Mouse (Mus musculus): ENCODE data around the gene Cul4a.

Cul4a gene

GRCm38 (mm10) chr8:13132220-13132619 lies 26.8 kb downstream of the Cul4a start:
- peak; percentile 68 for DNase-seq (ENCODE audit: low read depth, low spot score)

DNA sequence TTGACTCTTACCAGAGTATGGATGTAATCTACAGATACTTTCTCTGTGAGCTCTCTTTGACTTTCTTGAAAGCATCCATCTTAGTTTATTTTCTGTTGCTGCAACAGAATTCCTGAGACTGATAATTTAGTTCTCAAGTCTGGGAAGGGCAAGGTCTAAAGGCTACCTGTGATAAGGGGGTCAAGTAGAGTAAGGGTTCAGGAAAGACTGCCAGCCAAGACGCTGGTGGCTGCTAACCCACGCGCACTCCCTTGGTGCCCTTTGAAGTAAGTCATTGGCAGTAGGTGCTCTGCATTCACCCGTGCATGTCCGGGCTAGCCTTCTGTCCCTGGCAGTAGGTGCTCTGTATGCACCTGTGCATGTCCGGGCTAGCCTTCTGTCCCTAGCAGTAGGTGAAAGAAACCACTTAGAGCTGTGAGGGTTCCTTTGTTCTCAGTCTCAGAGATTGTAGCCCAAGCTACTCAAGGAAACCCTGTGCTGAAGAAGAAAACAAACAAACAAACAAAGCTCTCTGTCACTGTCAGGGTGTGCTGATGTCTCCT lies 34.3 kb downstream of the Cul4a start:
- DNase-seq (ENCODE audit: low read depth, low spot score): no peak

GRCm38 (mm10) chr8:13141681-13142080 lies 36.3 kb downstream of the Cul4a start:
- no peak for DNase-seq (ENCODE audit: low read depth, low spot score)

GRCm38 (mm10) chr8:13148476-13148875 lies 43.1 kb downstream of the Cul4a start:
- DNase-seq (ENCODE audit: low read depth, low spot score): no peak

- DNase-seq (ENCODE audit: low read depth, low spot score): no peak
Measured at GRCm38 (mm10) chr8:13149287-13149686, 43.9 kb downstream of the Cul4a start.

- DNase-seq (ENCODE audit: low read depth, low spot score): no peak
Measured at GRCm38 (mm10) chr8:13149866-13150265, 44.4 kb downstream of the Cul4a start.

- DNase-seq (ENCODE audit: low read depth, low spot score): no peak
Measured at GRCm38 (mm10) chr8:13150929-13151328, 45.5 kb downstream of the Cul4a start.

DNA sequence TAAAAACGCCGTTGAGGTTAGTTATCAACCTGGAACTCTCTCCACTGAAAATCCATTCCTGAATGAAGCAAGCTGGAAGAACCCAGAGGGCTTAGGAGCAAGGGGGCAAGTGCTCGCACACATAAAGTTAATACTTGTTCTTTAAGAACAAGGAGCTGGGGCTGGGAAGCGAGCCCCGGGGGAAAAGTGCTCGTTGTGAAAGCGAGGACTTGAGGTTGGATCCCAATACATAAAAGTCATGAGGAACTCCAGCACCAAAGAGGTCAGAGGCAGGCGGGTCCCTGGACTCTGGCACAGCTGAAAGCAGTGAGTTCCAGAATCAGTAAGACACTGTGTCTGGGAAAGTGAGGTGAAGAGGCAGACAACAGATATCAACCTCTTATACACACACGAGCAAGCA lies 48.7 kb downstream of the Cul4a start:
- DNase-seq (ENCODE audit: low read depth, low spot score): no peak

DNA sequence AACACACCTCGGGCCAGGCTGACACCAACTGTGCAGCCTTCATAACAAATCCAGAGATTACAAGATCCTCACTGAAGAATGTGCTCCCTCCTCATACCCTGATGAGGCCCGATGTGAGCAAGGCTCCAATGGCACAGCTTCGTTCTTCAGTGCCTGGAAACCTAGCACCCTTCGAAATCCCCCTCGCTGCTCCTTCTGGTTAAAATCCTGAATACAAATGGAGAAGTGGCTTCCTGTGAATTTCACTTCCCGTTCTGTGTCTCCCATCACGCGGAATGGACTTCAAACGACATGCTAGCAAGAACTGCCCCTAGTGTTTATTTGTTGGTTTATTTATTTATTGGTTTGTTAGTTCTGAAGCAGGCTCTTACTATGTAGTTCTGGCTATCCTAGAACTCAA lies 49.9 kb downstream of the Cul4a start:
- peak; percentile 35 for DNase-seq (ENCODE audit: low read depth, low spot score)

GRCm38 (mm10) chr8:13156327-13157097 lies 51.1 kb downstream of the Cul4a start:
- DNase-seq (ENCODE audit: low read depth, low spot score): no peak

DNA sequence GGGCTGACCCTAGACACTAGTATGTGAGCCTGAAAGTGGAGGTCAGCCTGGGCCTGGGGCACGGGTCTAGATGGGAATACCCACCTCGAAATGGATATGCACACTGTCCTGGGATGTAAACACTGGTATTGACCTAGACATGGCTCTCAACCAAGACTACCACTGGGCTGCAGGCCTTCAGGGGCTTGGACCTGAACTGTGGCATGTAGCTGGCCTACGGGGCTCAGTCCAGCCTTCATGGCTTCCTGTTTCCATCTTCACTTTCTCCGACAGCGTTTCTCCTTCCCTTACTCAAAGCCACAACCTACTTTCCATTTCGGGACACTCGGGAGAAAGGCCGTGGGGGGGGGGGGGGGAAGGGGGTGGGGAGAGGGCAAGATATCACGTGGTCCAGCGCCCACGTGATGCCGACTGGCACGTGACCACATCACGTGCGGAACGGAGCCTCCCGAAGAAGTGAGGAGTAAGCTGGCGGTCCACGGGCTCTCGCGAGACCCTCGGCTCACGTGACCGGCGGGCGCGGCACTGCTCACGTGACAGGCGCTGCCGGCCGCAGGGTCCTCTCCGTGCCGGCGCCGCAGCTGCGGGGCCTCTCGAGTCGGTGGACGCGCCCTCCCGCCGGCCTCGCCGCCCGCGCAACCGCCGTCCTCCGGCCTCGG lies 53.4 kb downstream of the Cul4a start, which contains the start of gene Lamp1:
Lamp1 (plus strand) TSS at position 444 of the 659 bp plus-strand sequence.
- DNase-seq (ENCODE audit: low read depth, low spot score): peak; percentile 99

DNA sequence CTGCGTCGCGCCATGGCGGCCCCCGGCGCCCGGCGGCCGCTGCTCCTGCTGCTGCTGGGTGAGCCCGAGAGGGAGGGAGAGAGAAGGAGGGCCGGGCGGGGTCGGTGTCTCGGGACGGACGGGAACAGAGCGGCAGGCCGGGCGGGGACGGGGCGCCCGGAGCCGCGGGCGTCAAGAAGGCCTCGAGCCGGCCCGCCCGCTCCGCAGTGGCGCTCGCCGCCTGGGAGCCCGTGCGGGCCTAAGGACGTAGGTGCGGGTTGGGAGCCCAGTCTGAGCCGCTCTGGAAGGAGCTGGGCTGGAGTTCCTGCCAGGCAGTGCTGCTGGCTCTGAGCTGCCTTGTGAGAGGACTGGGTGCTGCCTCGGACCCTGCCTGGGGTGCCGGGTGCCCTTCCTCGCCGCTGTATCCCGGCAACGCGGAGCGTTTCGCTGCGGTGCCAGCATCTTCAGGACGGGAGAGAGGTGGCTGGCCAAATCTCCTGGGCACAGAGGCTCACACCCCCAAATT lies 54.0 kb downstream of the Cul4a start:
- DNase-seq (ENCODE audit: low read depth, low spot score): peak; percentile 41

DNA sequence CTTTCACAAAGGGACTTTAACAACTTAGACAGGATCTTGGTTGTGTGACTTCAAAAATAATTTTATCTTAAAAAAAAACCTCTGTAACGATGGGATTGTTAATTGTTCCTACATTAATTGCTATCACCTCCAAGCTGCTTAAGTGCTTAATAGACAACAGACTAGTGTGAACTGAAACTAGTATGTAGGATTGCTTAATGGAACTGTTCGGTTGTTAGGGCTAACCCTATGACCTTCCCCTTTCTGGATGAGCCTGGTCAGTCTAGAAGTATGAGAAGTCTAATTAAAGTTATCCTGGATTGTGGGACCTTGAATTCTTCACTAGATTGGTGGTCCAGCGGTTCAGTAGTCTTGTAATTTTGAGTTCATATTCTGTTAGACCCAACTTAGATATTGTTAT lies 55.3 kb downstream of the Cul4a start:
- no peak for DNase-seq (ENCODE audit: low read depth, low spot score)

DNA sequence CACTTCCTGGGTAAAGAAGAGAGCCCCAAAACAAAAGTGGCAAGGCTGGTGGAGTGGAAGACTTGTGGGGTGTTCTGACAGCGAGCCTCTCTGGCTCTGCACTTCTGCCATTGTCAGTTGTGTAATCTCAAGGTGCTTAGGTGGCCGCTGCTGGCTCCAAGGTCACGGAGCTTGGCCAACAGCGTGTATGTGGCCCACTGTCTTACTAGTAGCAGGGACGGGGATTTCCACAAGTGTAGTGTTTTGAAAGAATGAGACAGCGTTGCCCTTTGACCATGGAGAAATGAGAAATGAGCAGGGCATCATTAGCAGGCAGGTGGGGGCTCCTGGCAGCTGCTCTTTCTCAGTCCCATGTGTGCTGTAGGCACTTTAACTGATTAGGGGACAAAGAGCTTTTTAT lies 56.7 kb downstream of the Cul4a start:
- DNase-seq (ENCODE audit: low read depth, low spot score): no peak

GRCm38 (mm10) chr8:13163563-13163962 lies 58.1 kb downstream of the Cul4a start:
- DNase-seq (ENCODE audit: low read depth, low spot score): no peak

GRCm38 (mm10) chr8:13164361-13164760 lies 58.9 kb downstream of the Cul4a start:
- DNase-seq (ENCODE audit: low read depth, low spot score): no peak

DNA sequence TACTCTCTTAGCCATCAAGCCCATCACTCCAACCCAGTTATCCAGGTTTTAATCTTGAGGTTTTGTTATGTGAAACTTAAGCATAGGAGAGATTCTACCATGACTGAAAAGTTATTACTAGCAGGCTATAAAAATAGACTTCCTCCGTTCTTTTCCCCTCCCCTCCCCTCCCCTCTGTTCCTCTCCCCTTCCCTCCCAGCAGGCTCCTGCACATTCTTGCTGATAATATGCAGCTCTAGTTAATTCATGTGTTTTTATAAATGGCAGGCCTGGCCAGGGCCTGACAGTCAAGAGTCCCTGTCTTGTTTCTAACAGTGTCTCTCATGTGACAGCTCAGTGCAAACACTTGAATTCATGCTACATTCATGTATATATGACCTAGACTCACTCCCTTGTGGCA lies 65.1 kb downstream of the Cul4a start:
- DNase-seq (ENCODE audit: low read depth, low spot score): no peak

- DNase-seq (ENCODE audit: low read depth, low spot score): no peak
Measured at GRCm38 (mm10) chr8:13174305-13174704, 68.9 kb downstream of the Cul4a start.

GRCm38 (mm10) chr8:13174811-13175210 lies 69.4 kb downstream of the Cul4a start:
- no peak for DNase-seq (ENCODE audit: low read depth, low spot score)

DNA sequence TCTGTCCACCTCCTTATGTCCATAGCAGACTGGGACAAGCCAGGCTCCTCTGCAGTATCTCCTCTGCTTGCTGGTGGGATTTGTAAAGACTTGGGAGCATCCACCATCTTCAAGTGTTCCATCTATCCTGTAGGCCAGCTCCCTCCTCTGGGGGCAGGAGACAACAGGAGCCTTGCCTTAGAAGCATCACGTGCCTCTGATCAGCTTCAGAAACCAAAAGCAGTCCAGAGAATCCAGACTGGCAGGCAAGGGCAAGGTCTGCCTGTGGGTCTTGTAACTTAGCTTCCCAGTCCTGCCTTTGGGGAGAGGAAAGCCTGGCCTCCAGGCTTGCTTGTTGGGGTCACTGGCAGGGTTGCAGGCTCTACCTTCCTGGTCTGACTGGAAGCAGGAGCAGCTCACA lies 70.2 kb downstream of the Cul4a start:
- no peak for DNase-seq (ENCODE audit: low read depth, low spot score)

- DNase-seq (ENCODE audit: low read depth, low spot score): no peak
Measured at GRCm38 (mm10) chr8:13177173-13177852, 71.9 kb downstream of the Cul4a start.

DNA sequence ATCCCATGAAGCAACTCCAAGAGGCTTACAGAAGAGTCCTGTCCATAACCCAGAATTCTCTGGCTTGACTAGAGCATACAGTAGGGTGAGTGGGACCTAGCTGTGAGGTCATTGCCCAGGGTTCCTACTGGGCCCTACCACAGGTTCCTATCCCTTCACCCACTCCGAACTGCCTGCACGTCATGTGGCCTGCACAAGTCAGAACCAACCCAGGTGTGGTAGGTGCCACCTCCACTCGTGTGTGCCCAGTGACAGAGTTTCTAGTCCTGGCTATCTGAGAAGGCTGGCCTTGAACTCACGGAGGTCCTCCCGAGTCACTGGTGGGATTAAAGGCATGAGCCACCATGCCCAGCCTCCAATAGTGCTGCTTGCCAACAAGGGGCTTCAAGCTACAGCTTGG lies 72.7 kb downstream of the Cul4a start:
- no peak for DNase-seq (ENCODE audit: low read depth, low spot score)

All from A20 (cell line).